Mouse (Mus musculus): ENCODE measurements around the gene 1700020D05Rik. TPM values are rescaled to one million over a fixed set of nuclear protein-coding genes. Genes with fewer than 3 reads are reported as not detected.
A peak's percentile ranks its signal among the peaks of the same experiment; 100 is the strongest.

1700020D05Rik gene
- polyA plus RNA-seq, 1 experiment from 2014 or later: not detected

DNA sequence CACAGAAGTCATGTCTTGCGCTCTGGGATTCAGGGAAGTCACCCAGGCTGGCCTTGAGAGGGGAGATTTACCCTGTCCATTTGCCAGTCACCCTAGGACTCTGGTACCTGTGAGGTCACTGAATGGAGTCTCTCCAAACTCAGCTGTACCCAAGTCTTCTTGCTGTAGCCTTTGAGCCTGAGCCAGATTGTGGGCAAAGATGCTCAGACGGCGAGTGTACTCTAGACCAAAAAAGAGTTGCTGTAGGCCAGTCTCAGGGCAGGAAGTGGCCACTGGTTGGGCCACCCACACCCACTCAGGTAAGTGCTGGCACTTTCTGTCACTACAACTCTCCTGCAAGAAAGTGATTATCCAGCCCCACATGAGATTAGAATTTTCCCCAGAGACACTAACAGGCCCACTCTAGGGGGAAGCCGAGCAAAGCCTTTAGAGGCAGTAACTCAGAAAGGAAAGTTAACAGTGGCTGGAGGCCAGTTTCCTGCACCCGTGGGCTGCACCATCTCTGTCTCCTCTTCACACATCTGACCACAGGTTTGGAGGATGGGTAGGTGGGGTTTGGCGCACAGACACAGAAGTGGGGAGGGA is 36.6 kb downstream of the 1700020D05Rik start:
- Histone ChIP-seq H3K9ac (no peak overlapping the region), H3K27me3 (no peaks in the 10 kb centered on the region), H3K4me1 (replicated peaks) (peaks cover 18% of the 10 kb centered on the region), H3K27ac (replicated peaks) (no peak overlapping the region), H3K9me3 (no peaks in the 10 kb centered on the region), H3K36me3 (peaks cover 54% of the 10 kb centered on the region), H3K4me3 (no peak overlapping the region), H3K4me2 (no peak overlapping the region)
- 95% methylated on average over 6 of the region's 6 CpGs for WGBS
- no peak for ATAC-seq (ENCODE audit: low read depth)

DNA sequence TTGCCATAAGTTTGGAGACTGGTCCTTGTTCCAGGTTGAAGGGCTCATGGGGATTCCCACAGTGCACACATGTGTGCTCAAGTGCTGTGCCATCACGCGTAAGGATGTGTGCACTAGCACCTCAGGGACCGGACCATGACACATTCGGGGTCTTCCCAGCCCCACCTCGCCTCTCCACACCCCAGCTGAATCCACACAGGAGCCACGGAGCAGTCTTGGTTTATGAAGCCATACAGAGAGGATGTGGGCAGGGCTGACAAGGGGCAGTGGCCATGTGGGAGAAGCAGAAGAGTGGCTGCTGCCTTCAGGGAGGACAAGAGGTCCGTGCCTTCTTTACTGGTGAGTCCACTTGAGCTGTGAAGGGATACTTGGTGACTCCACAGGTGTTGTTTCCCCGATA is 38.5 kb downstream of the 1700020D05Rik start:
- no peak overlapping the region for H3K4me3 ChIP-seq
- H3K9ac ChIP-seq: no peak overlapping the region
- WGBS: 96% methylated on average over 8 of the region's 8 CpGs
- no peak overlapping the region for H3K27ac ChIP-seq (replicated peaks)
- H3K4me1 ChIP-seq (replicated peaks): peaks cover 32% of the 10 kb centered on the region
- no peak overlapping the region for H3K4me2 ChIP-seq
- peaks cover 54% of the 10 kb centered on the region for H3K36me3 ChIP-seq
- no peaks in the 10 kb centered on the region for H3K27me3 ChIP-seq
- H3K9me3 ChIP-seq: no peaks in the 10 kb centered on the region
- ATAC-seq (ENCODE audit: low read depth): no peak

DNA sequence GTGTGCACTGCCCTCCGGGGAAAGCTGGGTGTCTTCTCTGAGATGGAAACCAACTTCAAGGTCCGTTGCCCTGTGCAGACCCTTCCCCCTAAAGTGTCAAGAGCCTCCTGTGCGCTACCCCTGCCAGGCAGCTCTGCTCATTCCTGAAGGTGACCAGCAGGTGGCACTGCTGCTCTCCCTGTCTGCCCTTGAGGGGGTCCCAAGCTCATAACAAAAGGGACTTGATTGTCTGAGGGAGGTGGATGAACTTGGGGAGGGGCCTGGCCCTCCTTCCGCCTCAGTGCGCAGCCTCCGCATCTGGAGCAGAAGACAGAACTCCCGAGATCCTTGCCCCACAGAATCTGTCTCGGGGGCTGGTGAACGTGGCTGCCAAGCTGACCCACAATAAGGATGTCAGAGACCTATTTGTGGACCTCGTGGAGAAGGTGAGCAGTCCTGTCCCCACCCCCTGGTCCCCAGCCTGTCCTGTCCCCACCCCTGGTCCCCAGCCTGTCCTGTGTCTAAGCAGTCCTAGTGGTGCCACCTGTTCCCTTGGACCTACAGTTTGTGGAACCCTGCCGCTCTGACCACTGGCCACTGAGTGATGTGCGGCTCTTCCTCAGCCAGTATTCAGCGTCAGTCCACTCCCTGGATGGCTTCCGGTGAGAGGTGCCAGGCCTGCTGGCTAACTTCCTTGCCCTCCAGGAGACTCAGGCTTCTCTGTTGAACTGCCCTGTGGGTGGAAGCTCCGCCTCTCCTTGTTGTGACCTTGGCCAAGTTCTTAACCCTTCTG is 39.6 kb downstream of the 1700020D05Rik start:
- peak overlapping the region; percentile 68 for H3K9ac ChIP-seq
- peaks cover 6% of the 10 kb centered on the region; the same call in 1 of the 2 replicates for H3K27me3 ChIP-seq
- peak overlapping the region; percentile 61 for H3K4me2 ChIP-seq
- no peaks in the 10 kb centered on the region for H3K9me3 ChIP-seq
- peak; percentile 62 for ATAC-seq (ENCODE audit: low read depth)
- peak overlapping the region; percentile 36 for H3K4me3 ChIP-seq
- peak overlapping the region; percentile 74 for H3K27ac ChIP-seq (replicated peaks)
- peaks cover 36% of the 10 kb centered on the region for H3K4me1 ChIP-seq (replicated peaks)
- 45% methylated on average over 15 of the region's 15 CpGs for WGBS
- peaks cover 54% of the 10 kb centered on the region for H3K36me3 ChIP-seq

DNA sequence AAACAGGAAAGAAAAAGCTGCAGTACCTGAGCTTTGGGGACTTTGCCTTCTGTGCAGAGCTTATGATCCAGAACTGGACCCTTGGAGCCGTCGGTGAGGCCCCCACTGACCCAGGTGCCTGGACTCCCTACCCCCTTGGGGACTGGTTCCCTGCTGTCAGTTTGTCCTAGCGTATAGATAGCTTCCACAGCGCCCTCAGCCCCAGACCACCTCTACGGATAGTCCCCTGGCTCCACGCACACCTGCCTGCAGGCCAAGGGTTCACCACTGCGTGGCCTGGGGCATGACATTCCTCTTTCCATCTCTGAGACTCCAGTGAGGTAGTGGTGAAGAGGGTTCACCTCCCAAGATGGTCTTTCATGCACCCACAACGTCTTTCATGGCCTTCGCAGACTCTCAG is 40.4 kb downstream of the 1700020D05Rik start:
- H3K4me2 ChIP-seq: no peak overlapping the region
- WGBS: 91% methylated on average over 9 of the region's 9 CpGs
- H3K36me3 ChIP-seq: peaks cover 54% of the 10 kb centered on the region
- H3K9ac ChIP-seq: no peak overlapping the region
- peaks cover 39% of the 10 kb centered on the region for H3K4me1 ChIP-seq (replicated peaks)
- no peak overlapping the region for H3K4me3 ChIP-seq
- no peaks in the 10 kb centered on the region for H3K9me3 ChIP-seq
- no peak for ATAC-seq (ENCODE audit: low read depth)
- no peak overlapping the region for H3K27ac ChIP-seq (replicated peaks)
- H3K27me3 ChIP-seq: peaks cover 13% of the 10 kb centered on the region; the same call in 1 of the 2 replicates

DNA sequence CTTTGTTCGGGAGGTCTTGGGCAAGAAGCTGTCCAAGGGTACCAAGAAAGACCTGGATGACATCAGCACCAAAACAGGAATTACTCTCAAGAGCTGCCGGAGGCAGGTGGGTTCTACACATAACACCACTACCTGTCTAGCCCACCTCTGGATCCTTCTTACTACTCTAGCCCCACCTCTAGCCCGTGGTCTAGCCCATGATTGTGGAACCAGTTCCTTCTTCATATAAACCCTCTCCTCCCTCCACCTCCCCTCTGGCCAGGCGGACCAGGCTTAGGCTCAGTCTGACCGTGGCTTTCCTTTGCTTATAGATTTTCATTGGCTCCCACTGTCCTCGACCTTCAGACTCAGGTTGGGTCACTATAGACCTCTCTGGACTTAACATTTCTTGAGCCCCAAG is 42.2 kb downstream of the 1700020D05Rik start:
- Histone ChIP-seq H3K4me2 (peak overlapping the region; percentile 99), H3K9me3 (no peaks in the 10 kb centered on the region), H3K27me3 (peaks cover 13% of the 10 kb centered on the region; the same call in 1 of the 2 replicates), H3K4me3 (peak overlapping the region; percentile 80), H3K4me1 (replicated peaks) (peaks cover 49% of the 10 kb centered on the region), H3K27ac (replicated peaks) (no peak overlapping the region), H3K9ac (peak overlapping the region; percentile 78), H3K36me3 (peaks cover 36% of the 10 kb centered on the region)
- no peak for ATAC-seq (ENCODE audit: low read depth)
- 87% methylated on average over 6 of the region's 6 CpGs for WGBS

DNA sequence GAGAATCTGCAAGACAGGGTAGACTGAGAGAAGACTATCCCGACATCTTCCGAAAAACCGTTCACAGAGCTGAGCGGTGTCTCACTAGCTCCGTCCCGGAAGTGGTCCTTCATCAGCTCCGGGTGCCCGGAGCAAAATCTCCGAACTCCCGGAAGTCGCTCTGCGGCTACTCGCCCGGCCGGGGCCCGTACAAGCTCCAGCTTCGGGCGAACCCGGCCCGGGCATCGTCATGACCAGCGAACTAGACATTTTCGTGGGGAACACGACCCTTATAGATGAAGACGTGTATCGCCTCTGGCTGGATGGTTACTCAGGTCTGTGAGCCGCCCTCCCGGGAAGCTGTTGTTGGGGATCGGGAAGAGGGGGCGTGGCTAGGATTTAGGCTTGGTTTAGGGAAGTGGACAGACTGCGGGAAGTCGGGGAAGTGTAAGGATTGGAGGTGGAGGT is 43.1 kb downstream of the 1700020D05Rik start, which contains the start of gene Fibp:
Gene Fibp, plus strand, starts transcription at position 151 of the 447 bp plus-strand sequence.
- Histone ChIP-seq H3K4me1 (replicated peaks) (peaks cover 59% of the 10 kb centered on the region), H3K27me3 (peaks cover 13% of the 10 kb centered on the region; the same call in 1 of the 2 replicates), H3K9me3 (no peaks in the 10 kb centered on the region), H3K36me3 (peaks cover 27% of the 10 kb centered on the region), H3K9ac (peak within 1 kb of the TSS; percentile 78), H3K27ac (replicated peaks) (peak within 1 kb of the TSS; percentile 70), H3K4me3 (peak within 1 kb of the TSS; percentile 80), H3K4me2 (peak within 1 kb of the TSS; percentile 99)
- peak; percentile 47 for ATAC-seq (ENCODE audit: low read depth)
- under 1% methylated on average over 32 of the region's 32 CpGs for WGBS

DNA sequence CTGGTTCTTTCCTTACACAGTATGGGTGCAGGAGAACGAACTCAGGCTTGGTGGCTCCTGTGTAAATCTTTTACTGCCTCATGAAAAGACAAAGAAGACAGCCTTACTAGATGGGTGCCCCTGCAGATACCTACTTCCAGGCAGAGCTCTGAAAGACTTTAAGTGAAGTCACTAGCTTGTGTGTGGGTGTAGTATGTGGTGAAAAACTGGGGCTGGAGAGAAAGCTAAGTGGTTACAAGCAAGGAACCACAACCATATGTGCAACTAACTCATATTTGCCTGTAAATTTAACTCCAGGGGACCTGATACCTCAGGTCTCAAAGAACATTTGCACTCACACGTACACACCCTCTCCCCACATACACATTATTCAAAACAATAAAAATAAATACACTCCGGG is 43.7 kb downstream of the 1700020D05Rik start:
- 21% methylated on average over 3 of the region's 3 CpGs for WGBS
- peaks cover 21% of the 10 kb centered on the region for H3K36me3 ChIP-seq
- H3K27me3 ChIP-seq: peaks cover 13% of the 10 kb centered on the region; the same call in 1 of the 2 replicates
- peak overlapping the region; percentile 80 for H3K4me3 ChIP-seq
- ATAC-seq (ENCODE audit: low read depth): no peak
- no peaks in the 10 kb centered on the region for H3K9me3 ChIP-seq
- peak overlapping the region; percentile 78 for H3K9ac ChIP-seq
- H3K27ac ChIP-seq (replicated peaks): peak overlapping the region; percentile 70
- peak overlapping the region; percentile 99 for H3K4me2 ChIP-seq
- peaks cover 60% of the 10 kb centered on the region for H3K4me1 ChIP-seq (replicated peaks)

DNA sequence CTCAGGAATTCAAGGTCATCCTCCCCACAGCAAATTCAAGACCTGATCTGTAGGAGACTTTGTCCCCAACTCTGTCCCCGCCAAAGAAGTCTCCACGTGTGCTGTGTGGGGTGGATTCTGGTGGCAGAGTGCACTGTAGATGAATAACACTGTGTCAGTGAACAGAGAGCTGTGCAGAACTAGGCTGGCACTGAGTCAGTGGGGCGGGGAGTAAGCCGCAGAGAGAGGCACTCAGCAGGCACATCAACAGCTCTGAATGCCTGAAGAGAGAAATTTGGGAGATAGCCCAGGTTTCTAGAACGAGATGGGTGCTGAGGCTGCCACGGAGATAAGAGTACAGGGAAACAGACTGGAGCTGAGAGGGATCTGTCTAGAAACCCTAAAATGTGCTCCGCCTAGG is 44.6 kb downstream of the 1700020D05Rik start:
- WGBS: 76% methylated on average over 7 of the region's 7 CpGs

DNA sequence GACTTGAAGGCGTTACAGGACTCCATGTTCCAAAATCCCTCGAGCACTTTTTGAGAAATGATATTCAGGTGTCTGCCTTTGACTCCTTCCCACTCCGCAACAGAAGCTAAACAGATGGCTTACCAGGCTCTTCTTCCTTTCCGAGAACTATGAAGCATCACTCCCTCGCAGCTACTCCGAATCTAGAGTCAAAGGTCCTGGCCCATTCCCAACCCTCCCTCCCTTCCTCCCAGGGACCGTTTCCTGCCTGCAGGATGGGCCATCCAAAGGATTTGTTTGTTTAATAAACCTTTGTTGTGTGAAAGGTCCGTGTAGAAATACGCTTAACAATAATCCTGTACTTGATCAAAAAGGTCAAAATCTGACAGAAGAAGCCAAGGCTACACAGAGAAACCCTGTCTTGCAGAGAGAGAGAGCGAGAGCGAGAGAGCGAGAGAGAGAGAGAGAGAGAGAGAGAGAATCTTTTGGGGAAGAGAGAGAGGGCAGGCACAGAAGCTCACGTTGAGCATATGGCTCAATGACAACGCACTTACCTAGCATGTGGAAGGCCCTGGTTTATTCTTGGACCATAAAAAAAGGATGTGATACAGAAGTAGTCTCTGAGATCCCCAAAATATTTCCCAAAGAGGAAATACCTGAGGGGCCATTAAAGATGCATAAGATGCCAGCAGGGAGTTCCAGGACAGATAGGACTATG is 45.7 kb downstream of the 1700020D05Rik start, which contains the start of gene Ccdc85b:
Gene Ccdc85b, minus strand, starts transcription at position 149 of the 697 bp plus-strand sequence.
- WGBS: 21% methylated on average over 14 of the region's 14 CpGs
- Histone ChIP-seq H3K36me3 (peaks cover 18% of the 10 kb centered on the region), H3K9me3 (no peaks in the 10 kb centered on the region), H3K4me3 (peak within 1 kb of the TSS; percentile 76), H3K27me3 (peaks cover 13% of the 10 kb centered on the region; the same call in 1 of the 2 replicates), H3K27ac (replicated peaks) (peak within 1 kb of the TSS; percentile 97), H3K4me1 (replicated peaks) (peaks cover 59% of the 10 kb centered on the region), H3K9ac (peak within 1 kb of the TSS; percentile 92), H3K4me2 (peak within 1 kb of the TSS; percentile 98)
- ATAC-seq (ENCODE audit: low read depth): no peak; the same call in 1 of the 2 replicates

More for the DNA sequence above, 44.6 kb downstream of the 1700020D05Rik start:
- Histone ChIP-seq H3K36me3 (peaks cover 23% of the 10 kb centered on the region), H3K27me3 (peaks cover 13% of the 10 kb centered on the region; the same call in 1 of the 2 replicates), H3K4me1 (replicated peaks) (peaks cover 60% of the 10 kb centered on the region), H3K9ac (no peak overlapping the region), H3K4me3 (no peak overlapping the region), H3K4me2 (no peak overlapping the region), H3K9me3 (no peaks in the 10 kb centered on the region), H3K27ac (replicated peaks) (no peak overlapping the region)
- no peak for ATAC-seq (ENCODE audit: low read depth)

DNA sequence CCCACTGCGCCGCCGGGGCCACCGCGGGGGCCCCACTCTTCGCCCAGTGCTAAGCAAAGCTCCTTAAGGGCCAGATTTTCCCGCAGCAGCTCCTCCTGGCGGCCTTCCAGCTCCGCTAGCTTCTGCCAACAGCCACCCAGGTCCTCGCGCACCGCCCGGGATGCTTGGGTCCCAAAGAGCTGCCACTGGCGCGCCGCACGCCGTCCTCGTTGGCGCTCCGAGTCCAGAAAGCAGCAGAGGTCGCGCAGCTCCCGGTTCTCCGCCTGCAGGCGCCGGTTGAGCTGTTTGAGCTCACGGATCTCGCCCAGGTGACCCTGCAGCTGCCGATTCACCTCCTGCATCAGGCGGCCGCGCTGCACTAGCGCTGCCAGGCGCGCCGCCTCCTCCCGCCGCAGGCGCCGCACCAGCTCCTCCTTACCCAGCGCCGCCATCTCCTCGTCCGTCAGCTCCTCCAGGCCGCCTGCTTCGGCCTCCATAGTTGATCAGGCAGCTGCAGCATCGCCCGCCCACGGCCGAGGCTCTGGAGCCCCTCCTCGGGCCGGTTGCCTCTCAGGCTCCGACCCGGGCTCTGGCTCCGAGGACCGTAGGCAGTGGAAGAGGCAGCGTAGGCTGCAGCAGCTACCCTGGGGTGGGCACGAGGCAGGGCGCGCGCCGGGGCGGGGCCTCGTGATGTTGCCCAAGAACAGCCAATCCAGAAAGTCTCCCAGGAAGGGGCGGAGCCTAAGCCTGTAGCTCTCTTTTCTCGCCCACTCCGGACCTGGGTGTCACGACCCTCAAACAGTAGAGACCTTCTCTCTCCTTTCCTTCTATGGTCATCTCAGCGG is 46.5 kb downstream of the 1700020D05Rik start:
- Histone ChIP-seq H3K4me2 (peak overlapping the region; percentile 98), H3K4me3 (peak overlapping the region; percentile 76), H3K9ac (peak overlapping the region; percentile 92), H3K9me3 (no peaks in the 10 kb centered on the region), H3K36me3 (peaks cover 10% of the 10 kb centered on the region), H3K4me1 (replicated peaks) (peaks cover 59% of the 10 kb centered on the region), H3K27ac (replicated peaks) (peak overlapping the region; percentile 97), H3K27me3 (peaks cover 13% of the 10 kb centered on the region; the same call in 1 of the 2 replicates)
- ATAC-seq (ENCODE audit: low read depth): peak; percentile 90
- under 1% methylated on average over 63 of the region's 70 CpGs for WGBS

Data from neural tube, embryonic 13.5 days (tissue).